Mouse (Mus musculus): ENCODE results near the gene Itpr1. TPM values are rescaled to one million over a fixed set of nuclear protein-coding genes. Genes with fewer than 3 reads are reported as not detected.

Gene Itpr1
- polyA plus RNA-seq, 1 experiment from 2014 or later = 4.0 TPM

DNA sequence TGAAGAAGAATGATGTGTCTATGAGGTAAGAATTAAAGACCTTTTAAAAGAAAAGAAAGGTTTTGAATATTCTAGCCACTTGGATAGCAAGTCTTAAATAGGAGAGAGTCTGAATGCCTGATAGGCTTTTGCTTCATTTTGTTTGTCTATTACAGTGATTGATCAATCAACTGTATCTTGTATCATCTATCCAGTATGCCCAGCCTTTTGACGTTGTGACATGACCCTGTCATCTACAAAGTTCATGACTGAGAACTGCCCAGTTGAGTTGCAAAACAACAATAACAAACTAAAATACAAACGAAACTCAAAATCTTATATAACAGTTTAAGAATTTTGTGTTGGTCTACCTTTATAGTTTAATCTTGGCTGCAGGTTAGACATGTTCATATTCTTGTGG, 78.1 kb downstream of the Itpr1 start:
- WGBS = 81% methylated on average over 2 of the region's 2 CpGs
- no peak for TF ChIP-seq EP300 (optimal IDR thresholded peaks at IDR 0.05)
- TF ChIP-seq CTCF (IDR thresholded peaks at IDR 0.05; ENCODE audit: low read depth) = no peak
- H3K4me2 ChIP-seq (replicated peaks; ENCODE audit: low read depth) = no peak overlapping the region
- no peak for DNase-seq (ENCODE audit: low spot score)
- H3K36me3 ChIP-seq (ENCODE audit: control insufficient read depth, insufficient read depth, low read length) = no peaks in the 10 kb centered on the region
- H3K9me3 ChIP-seq (ENCODE audit: control insufficient read depth, low read length) = no peaks in the 10 kb centered on the region
- no peaks in the 10 kb centered on the region; the same call in 1 of the 2 replicates for H3K4me1 ChIP-seq (replicated peaks; ENCODE audit: control insufficient read depth, insufficient read depth)
- no peak overlapping the region for H3K4me3 ChIP-seq (ENCODE audit: low read depth, low read length)
- H3K27ac ChIP-seq (replicated peaks) = no peak overlapping the region
- H3K27me3 ChIP-seq (ENCODE audit: control insufficient read depth, insufficient read depth, low read length) = no peaks in the 10 kb centered on the region
- ATAC-seq (ENCODE audit: low FRiP score, low TSS enrichment) = no peak
- no peak overlapping the region for H3K9ac ChIP-seq (ENCODE audit: low read length)

DNA sequence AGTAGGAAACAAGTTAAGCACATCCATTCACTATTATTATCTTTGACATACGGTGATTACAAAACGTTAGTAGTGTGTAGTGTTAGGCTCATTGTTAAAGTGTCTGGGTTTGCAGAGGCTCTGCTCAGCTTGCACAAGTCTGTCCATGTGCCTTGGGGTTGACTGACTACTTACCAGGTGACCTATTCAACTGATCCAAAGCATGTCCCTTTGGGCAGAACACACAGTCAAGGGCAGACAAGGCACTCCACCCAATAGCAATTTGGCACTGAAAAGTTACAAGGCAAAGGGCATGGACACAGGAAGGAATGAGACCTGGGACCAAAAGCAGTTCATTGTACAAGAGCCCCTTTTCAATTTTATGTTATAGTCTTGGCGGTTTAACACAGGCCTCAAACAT, 78.7 kb downstream of the Itpr1 start:
- no peak for DNase-seq (ENCODE audit: low spot score)
- WGBS = 74% methylated on average over 3 of the region's 3 CpGs
- TF ChIP-seq CTCF (IDR thresholded peaks at IDR 0.05; ENCODE audit: low read depth) (no peak), EP300 (optimal IDR thresholded peaks at IDR 0.05) (no peak)
- Histone ChIP-seq H3K36me3 (ENCODE audit: control insufficient read depth, insufficient read depth, low read length) (no peaks in the 10 kb centered on the region), H3K9ac (ENCODE audit: low read length) (no peak overlapping the region), H3K4me2 (replicated peaks; ENCODE audit: low read depth) (no peak overlapping the region), H3K27ac (replicated peaks) (no peak overlapping the region), H3K4me3 (ENCODE audit: low read depth, low read length) (no peak overlapping the region), H3K9me3 (ENCODE audit: control insufficient read depth, low read length) (no peaks in the 10 kb centered on the region), H3K4me1 (replicated peaks; ENCODE audit: control insufficient read depth, insufficient read depth) (no peaks in the 10 kb centered on the region; the same call in 1 of the 2 replicates), H3K27me3 (ENCODE audit: control insufficient read depth, insufficient read depth, low read length) (no peaks in the 10 kb centered on the region)
- no peak for ATAC-seq (ENCODE audit: low FRiP score, low TSS enrichment)

DNA sequence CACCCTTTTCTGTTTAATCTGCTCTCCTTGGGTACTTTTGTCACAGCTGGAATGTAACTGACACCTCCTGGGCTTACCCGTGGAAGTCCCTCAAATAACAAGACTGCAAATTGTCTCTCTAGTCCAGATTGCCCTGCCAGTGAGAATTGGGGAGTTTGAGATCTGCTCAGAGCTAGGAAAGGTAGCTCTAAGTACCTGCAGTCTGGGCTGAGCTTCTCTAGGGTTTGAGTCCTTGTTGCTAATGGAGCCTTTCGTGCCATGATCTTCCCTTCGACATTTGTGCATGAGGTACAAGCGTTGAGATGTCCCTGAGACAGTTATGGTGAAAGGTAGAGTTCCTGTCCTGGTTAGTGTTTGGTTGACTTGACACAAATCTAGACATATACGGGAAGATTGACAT, 89.0 kb downstream of the Itpr1 start:
- 87% methylated on average over 5 of the region's 5 CpGs for WGBS

DNA sequence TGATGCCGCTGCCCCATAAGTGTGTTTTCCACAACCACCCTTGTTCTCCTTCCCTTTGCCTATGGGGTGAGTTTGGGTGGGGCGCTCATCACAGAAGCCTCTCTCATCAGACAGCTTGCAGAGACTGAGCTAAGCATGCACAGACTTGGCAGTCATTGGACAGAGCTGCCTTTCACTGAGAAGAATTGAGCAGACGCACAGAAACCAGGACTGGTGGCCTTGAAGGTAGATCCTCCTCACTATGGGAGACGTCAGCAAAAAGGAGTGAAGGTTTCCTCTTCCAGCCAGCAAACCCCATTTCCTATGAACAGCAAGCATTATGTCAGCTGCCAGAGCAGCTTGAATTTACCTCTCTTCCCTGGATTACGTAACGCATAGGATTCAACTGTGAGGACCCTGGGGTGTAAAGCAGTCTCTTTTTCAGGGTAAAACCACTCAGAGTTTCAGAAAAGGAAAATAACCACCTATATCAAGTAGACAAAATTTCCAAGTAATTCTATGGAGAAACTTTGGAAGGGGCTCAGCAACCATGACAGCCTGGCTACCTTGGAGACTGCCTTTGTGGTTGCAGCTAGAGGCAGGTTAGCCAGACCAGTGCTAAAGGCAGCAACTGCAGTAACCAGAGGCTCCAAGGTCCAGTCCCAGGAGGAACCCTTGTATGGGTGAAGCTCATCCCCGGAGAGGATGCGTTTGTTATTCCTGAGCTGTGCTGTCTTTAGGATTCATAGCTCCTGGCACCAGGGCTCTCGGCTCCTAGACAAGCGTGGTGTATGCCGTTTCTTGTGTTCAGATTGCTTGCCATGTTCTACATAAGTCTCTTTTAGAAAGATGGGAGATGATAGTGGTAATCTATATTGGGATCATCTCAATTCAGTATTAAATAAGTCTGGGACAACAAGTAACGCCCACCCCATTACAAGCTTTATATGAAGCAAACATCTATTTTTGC, 91.0 kb downstream of the Itpr1 start:
- TF ChIP-seq CTCF (IDR thresholded peaks at IDR 0.05; ENCODE audit: low read depth) (no peak), EP300 (optimal IDR thresholded peaks at IDR 0.05) (no peak)
- H3K9me3 ChIP-seq (ENCODE audit: control insufficient read depth, low read length) = no peaks in the 10 kb centered on the region
- peaks cover 3% of the 10 kb centered on the region; the same call in 1 of the 2 replicates for H3K4me1 ChIP-seq (replicated peaks; ENCODE audit: control insufficient read depth, insufficient read depth)
- H3K36me3 ChIP-seq (ENCODE audit: control insufficient read depth, insufficient read depth, low read length) = no peaks in the 10 kb centered on the region
- H3K4me2 ChIP-seq (replicated peaks; ENCODE audit: low read depth) = no peak overlapping the region
- H3K9ac ChIP-seq (ENCODE audit: low read length) = no peak overlapping the region
- ATAC-seq (ENCODE audit: low FRiP score, low TSS enrichment) = no peak
- DNase-seq (ENCODE audit: low spot score) = no peak
- H3K4me3 ChIP-seq (ENCODE audit: low read depth, low read length) = no peak overlapping the region
- H3K27me3 ChIP-seq (ENCODE audit: control insufficient read depth, insufficient read depth, low read length) = no peaks in the 10 kb centered on the region
- 76% methylated on average over 12 of the region's 12 CpGs for WGBS
- no peak overlapping the region for H3K27ac ChIP-seq (replicated peaks)

More for the DNA sequence above, 89.0 kb downstream of the Itpr1 start:
- Histone ChIP-seq H3K36me3 (ENCODE audit: control insufficient read depth, insufficient read depth, low read length) (no peaks in the 10 kb centered on the region), H3K27ac (replicated peaks) (no peak overlapping the region), H3K4me1 (replicated peaks; ENCODE audit: control insufficient read depth, insufficient read depth) (peaks cover 2% of the 10 kb centered on the region; the same call in 1 of the 2 replicates), H3K27me3 (ENCODE audit: control insufficient read depth, insufficient read depth, low read length) (no peaks in the 10 kb centered on the region), H3K9me3 (ENCODE audit: control insufficient read depth, low read length) (no peaks in the 10 kb centered on the region), H3K4me3 (ENCODE audit: low read depth, low read length) (no peak overlapping the region), H3K4me2 (replicated peaks; ENCODE audit: low read depth) (no peak overlapping the region), H3K9ac (ENCODE audit: low read length) (no peak overlapping the region)
- TF ChIP-seq CTCF (IDR thresholded peaks at IDR 0.05; ENCODE audit: low read depth) (no peak), EP300 (optimal IDR thresholded peaks at IDR 0.05) (no peak)
- no peak for ATAC-seq (ENCODE audit: low FRiP score, low TSS enrichment)
- DNase-seq (ENCODE audit: low spot score) = no peak

DNA sequence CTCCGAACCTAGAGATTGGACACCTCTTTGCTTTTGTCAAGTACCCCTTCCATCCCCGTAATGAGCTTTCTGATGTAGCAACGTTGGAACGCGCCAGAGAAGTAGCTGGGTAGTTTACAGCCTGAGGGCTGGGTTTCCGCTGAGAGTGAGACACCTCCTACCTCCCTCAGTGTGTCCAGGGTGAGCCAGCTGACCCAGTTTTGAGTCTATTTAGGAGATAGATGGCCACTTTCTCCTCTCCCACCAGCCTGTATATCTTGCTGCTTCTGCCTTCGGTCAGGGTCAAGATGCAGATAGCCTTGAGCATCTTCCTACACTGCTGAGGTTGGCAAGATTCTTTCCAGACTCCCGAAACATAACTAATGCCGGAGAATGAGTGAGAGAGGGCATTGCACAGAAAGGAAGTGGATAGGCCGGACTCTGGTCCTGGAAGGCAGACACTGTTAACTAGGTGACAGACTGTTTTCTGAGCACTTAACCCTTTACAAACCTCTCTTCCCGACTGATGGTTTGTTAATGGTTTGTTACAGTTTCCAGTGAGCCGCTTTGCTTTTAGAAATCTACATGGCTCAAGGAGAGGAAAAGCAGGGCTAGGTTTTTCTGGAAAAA, 92.4 kb downstream of the Itpr1 start:
- TF ChIP-seq EP300 (optimal IDR thresholded peaks at IDR 0.05) (no peak), CTCF (IDR thresholded peaks at IDR 0.05; ENCODE audit: low read depth) (no peak)
- Histone ChIP-seq H3K4me3 (ENCODE audit: low read depth, low read length) (no peak overlapping the region), H3K27ac (replicated peaks) (peak overlapping the region; percentile 65), H3K36me3 (ENCODE audit: control insufficient read depth, insufficient read depth, low read length) (no peaks in the 10 kb centered on the region), H3K9ac (ENCODE audit: low read length) (no peak overlapping the region), H3K27me3 (ENCODE audit: control insufficient read depth, insufficient read depth, low read length) (no peaks in the 10 kb centered on the region), H3K4me2 (replicated peaks; ENCODE audit: low read depth) (no peak overlapping the region), H3K9me3 (ENCODE audit: control insufficient read depth, low read length) (no peaks in the 10 kb centered on the region), H3K4me1 (replicated peaks; ENCODE audit: control insufficient read depth, insufficient read depth) (peaks cover 3% of the 10 kb centered on the region; the same call in 1 of the 2 replicates)
- WGBS = 47% methylated on average over 12 of the region's 12 CpGs
- ATAC-seq (ENCODE audit: low FRiP score, low TSS enrichment) = no peak
- DNase-seq (ENCODE audit: low spot score) = no peak
